Mouse (Mus musculus) layer of hippocampus, postnatal 36 days (tissue): ENCODE measurements around the gene Dctn1. TPM values are rescaled to one million over a fixed set of nuclear protein-coding genes. Genes with fewer than 3 reads are reported as not detected.

Experiments
- DNase-seq, 2 experiments: peaks; one replicate each; pipeline ENCODE4 v3.0.0; 2022
- total RNA-seq, 2 experiments: library from RNA; stranded (reverse); gene quantifications; 2 replicates each; pipeline ENCODE4 v1.2.3; 2021

Gene Dctn1
- 100 to 1,000 TPM; 384 to 404 TPM for total RNA-seq

DNA sequence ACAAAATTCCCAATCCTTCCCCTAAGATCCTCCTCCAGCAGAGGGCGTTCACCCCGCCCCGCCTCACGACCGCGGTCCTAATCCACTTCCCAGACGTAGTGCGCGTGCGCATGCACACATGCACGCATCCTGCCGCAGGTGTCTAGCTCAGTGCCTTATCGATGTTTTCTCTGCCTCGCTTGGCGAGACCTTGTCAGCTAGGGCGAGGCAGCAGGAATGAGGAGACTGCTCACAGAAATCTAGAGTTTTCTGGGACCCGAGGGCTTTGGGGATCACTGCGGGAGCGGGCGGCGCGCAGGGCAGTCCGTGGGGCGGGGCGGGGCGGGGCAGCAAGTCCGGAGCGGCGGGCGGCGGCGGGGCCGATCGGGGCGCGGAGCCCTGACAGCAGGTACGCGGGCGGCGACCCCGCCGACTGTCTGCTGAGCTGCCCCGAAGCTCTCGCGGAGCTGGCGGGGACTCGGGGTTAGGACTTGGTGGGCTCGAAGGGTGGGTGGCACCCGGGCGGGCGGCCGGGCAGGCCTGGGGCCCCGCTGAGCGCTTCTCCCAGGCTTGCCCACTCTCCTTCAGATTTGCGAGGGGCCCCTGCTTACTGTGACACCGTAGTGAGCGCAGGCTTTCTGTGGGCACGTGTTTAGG lies at the start of gene Dctn1:
Dctn1 (plus strand) TSS at position 314 of the 636 bp plus-strand sequence.
- DNase-seq, result peak; percentile 93 to 94

DNA sequence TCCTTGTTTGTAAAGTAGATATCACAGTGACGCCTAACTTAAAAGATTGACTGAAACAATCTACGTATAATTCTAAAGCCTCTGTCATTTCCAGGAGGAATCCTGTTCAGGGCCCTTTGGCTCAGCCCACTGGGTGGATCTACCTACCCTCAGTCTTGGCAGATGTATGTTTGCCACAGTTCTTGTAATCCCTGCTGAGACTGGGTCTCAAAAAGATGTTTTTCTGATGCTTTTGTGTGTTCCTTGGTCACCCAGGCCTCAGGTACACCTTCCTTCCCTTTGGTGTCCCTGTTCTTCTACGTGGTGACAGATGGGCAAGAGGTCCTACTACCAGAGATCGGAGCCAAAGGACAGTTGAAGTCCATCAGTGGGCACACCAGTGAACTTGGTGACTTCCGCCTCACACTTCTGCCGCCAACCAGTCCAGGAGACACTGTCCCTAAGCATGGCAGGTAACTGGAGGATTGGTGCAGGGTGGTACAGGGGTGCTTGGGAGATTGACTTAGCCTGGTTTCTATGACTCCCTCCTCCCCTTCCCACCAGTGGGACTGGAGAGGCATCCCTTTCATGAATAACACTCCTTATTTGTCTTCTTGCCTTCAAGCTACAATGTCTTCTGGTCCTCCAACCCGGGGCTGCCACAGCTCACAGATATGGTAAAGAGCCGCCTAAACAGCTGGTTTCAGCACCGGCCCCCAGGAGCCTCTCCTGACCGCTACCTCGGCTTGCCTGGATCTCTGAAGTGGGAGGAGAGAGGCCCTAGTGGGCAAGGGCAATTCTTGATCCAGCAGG lies 49.2 kb upstream of the Dctn1 start:
- peak in 1 of 2 experiments; percentile 4 for DNase-seq

DNA sequence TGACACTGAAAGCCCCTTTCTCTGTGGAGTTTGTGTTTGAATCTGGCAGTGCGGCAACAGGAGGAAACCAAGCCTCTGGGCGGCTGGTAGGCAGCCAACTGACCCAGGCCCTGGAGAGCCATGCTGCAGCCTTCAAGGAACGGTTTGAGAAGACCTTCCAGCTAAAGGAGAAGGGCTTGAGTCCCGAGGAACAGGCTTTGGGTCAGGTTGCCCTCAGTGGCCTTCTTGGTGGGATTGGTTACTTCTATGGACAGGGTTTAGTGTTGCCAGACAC lies 48.6 kb upstream of the Dctn1 start:
- peak in 1 of 2 experiments; percentile 3 for DNase-seq

DNA sequence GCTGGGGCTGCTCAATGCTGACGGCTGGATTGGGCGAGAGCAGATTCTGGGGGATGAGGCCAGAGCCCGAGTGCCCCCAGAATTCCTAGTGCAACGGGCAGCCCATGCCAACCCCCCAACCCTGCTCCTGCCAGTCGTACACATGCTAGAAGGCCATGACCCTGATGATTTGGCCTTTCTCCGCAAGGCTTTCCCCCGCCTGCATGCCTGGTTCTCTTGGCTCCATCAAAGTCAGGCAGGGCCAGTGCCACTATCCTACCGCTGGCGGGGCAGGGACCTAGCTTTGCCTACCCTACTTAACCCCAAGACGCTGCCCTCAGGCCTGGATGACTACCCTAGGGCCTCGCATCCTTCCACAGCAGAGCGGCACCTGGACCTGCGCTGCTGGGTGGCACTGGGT lies 48.1 kb upstream of the Dctn1 start:
- DNase-seq, result peak in 1 of 2 experiments; percentile 4

DNA sequence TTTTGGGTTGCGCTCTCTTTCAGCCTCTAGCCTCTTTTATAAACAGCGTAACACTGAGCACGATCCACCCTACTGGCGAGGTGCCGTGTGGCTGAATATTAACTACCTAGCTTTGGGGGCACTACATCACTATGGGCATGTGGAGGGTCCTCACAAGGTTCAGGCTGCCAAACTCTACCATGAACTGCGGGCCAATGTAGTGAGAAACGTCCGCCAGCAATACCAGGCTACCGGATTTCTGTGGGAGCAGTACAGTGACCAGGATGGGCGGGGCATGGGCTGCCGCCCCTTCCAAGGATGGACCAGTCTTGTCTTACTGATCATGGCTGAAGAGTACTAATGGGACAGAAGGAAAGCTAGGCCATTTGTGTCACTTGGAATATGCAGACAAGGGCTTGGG lies 47.4 kb upstream of the Dctn1 start:
- DNase-seq, result peak in 1 of 2 experiments; percentile 4

DNA sequence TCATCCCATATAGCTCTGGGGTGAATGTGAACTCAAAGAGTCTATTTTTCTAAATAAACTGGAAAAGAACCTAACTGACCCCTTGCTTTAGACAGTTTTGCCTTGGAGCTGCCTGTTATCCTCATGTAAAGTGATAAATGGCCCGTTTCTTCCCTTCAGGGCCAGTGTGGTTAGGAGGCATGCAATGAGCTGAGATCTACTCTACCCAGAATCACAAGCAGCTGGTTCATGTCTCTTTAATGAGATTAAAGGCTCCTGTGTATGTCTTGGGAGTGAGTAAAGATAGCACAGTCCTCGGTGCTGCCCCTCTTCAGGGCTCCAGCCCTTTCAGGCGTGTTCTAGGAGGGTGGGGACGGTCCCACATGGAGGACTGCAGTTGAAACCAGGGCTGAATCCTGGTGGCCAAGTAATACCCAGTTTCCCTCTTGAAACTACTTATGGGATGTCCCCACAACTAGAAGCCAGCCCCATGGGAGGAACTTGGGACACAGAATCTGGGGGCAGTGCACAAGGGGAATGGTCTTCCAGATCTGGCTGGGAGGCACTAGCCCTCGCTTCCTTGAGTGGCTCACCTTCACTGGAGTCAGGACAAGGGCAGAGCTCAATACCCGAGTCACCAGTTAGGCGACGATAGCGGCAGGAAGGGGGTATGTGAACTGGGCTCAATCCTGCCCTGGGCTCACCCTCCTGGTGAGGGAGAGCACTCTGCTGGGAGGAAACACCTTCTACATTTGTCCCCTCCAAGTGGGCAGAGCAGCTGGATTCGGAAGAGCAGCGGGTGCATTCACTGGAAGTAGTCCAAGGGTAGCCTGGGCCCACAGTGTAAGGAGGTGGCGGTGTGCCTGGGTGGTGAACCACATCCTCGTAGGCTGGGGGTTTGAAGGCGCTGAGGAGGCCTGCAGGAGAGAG lies 46.6 kb upstream of the Dctn1 start:
- DNase-seq, result no peak

DNA sequence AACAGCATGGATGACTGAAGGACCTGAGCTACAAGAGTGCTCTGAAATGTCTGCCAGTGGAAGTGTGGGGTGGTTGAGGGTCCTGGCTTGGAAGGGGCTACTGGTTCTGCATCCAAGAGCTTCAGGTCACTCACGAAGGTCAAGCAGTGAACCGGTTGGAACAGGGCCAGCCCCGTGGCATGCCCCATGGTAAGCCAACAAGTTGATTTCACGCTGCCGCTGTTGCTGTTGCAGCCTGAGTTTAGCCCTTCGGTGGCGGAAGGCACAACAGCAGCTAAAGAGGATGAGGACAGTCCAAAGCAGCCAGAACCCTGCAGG lies 46.0 kb upstream of the Dctn1 start:
- DNase-seq, result peak in 1 of 2 experiments; percentile 20

DNA sequence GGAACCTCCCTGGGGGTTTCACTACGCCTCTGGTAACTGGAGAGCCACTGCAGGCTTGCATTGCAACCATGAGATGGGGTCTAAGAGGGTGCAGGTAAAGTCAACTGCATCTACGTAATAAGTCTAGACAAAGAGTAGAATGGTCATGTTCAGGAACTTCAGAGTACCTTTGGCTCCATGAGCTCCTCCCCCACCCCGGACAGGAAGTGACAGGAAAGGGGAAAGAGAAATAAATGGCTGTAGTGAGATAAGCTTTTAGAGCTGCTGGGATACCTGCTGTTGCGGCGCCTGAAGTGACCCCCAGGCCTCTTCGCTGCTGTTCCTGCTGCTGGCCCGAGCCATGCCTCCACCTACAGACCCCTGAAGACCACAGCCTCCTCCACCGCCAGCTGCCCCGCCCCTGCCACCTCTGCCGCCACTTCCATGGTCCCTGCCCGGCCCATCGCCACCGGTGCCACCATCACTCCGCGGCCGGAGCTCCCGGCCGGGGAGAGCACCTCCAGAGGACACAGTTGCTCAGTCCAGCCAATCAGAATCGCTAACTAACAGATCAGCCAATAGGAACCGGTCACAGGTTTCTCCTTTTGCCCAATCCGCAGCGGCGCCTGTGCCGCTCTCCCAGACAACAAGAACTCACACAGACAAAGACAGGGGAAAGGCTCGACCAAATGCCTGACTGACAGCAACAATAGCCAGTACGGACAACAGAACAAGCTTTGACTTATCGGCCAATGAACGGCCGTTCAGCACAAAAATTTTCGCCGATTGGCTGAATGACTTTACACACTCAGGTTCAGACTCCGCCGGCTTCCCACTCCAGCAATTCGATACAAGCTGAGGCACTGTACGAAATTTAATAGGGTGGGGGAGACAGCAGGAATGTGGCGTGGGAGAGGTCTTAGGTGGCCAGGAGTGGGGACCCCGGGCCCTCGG lies 44.5 kb upstream of the Dctn1 start, which contains the start of gene Wbp1:
Wbp1 (minus strand) TSS at position 630 of the 933 bp plus-strand sequence.
- DNase-seq, result peak; percentile 95 to 96

DNA sequence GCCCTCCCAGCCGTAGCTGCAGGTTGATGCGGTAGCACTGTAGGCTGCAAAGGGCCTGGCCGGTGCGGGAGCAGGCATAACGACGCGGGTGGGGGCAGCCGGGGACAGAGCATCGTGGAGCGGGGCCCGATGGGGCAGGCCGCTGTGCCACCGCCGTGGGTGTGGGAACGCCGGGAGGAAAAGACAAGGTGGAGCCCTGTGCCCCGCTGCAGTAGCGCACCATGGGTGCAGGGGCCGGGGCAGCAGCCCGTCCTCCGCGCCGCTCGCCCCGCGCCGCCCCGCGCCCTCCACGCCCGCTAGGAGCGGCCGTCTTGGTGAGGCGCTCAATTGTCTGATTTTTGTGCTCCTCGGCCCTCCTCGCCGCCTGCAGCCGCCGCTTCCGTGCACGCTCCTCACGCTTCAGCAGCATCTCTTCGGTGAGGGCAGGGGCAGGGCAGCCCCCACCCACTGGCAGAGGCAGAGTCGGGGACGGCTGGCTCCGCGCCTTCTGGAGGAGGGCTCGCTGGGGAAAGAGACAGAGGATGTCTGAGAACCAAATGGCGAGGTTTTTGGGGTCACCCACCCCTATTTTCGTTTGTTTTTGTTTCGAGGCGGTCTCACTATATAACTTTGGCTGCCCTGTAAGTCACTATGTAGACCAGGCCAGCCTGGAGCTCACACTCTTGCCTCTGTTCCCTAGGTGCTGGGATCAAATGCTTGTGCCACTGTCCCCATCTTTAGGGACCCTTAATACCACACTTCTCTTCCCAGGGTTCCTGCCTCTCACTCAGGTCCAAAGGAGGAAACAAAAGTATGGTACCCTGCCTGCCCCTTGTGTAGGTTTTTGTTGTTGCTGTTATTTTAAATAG lies 43.6 kb upstream of the Dctn1 start:
- DNase-seq, result no peak

DNA sequence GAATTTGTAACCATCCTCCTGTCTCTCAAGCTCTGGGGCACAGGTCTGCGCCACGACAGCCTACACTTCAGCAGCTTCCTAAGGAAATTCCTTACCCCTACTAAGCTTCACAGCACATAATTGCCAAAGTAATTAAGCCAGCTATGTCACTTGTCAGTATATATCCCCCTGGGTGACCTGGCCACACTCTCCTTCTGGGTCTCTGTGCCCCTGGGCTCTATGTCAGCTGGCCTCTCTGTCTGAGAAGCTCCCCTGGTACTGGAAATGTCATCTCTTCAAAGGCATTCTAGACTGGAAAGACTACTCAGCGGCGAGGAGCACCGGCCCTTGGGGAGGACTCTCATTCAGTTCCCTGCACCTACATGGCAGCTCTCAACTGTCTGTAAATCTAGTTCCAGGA lies 42.8 kb upstream of the Dctn1 start:
- no peak for DNase-seq

DNA sequence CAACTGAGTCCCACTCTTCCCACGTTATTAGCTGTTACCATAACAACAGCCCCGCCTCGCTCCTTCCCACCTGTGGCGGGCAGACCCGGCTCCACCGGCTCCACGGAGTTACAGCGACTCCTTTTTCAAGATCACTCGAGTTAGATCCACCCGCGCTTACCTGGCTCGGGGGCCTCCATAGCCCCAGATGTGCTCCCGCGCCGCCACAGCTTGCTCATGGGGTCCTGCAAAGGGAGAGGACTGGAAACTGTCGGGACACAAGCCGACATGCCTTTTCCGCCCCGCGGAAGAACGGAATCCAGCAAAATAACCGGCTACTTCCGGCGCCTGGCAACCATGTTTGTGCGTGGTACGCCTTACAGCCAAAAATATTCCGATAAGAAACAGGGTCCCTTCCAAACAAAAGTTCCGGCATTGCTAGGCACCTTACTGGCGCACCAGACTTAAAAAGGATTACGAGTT lies 40.8 kb upstream of the Dctn1 start:
- DNase-seq, result peak; percentile 88 to 89

DNA sequence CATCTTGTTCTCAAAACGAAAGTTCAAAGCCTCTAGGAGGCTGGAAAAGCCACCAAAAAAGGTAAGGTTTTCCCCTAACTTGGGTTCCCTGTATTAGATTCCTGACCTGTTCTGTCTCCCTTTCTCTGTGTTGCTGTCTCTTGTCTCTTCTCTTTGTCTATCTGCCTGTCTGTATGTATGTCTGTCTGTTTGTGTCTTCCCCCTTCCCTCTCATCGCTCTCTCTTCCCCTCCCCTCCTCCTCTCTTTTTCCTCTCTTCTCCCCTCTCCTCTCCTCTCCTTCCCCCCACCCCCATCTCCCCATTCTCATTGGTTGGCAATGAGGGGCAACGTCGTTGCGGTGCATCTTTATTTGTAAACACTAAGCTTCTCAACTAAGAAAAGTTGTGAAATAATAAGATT lies 40.4 kb upstream of the Dctn1 start, which contains the start of gene Ino80b:
Ino80b (minus strand) TSS at position 101 of the 400 bp plus-strand sequence.
- DNase-seq, result no peak

DNA sequence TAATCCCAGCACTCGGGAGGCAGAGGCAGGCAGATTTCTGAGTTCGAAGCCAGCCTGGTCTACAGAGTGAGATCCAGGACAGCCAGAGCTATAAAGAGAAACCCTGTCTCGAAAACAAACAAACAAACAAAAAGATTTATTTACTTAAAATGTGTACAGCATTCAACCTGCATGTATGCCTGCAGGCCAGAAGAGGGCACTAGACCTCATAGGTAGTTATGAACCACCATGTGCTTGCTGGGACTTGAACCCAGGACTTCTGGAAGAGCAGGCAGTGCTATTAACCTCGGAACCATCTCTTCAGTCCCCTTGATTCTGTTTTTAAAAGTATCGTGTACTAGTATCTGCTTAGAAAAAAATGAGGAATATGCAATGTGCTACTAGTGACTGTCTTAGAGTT lies 38.3 kb upstream of the Dctn1 start:
- DNase-seq, result no peak

DNA sequence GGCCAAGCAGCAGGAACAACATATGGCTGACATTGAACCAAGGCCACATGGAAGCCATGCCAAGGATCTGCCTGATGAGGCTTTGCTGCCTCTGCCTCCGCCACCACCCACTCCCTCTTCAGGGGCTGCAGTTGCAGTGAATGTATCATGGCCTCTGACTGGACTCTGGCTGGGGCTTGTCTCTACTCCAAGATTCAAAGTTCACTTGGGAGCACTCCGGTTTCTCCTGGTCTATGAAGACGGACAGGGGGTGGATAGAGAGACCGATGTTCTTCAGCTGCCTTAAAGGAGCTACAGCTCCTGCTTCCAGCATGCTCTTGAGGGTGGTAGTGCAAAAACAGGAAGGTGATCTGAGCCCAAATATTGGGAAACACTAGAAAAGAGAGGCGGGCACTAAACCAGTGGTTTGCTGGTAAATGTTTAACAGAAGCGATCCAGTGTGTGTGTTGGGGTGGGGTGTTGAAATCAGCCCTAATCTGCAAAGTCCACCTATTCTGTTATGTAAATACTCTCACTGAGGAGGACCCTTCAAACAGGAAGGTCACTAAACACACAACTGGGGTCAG lies 34.2 kb upstream of the Dctn1 start:
- no peak for DNase-seq

DNA sequence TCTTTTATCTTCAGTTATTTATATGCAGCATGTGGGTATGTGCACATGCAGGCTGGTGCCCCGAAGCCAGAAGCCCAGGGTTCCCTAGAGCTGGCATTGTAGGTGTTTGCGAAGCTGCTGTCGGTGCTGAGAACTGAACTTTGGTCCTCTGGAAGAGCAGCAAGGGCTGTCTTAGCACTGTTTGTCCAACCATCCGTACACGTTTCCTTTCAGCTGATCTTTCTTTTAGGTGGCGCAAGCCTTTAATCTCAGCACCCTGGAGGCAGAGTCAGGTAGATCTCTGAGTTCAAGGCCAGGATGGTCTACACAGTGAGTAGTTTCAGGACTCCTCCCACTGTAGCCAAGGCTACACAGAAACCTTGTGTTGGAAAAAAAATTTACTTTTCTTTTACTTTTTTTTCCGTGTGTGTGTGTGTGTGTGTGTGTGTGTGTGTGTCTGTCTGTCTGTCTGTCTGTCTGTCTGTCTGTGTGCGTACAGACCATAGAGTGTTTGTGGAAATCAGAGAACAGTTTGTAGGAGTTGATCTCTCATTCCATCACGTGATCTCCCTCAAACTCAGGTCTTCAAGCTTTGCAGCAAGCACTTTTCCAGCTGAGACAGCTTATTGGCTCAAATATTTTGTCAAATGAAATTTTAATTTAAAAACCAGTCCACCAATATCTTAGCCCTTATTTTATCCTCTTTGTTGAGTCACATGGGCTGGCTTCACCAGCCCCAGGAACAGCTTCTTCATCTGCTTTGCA lies 33.4 kb upstream of the Dctn1 start:
- no peak for DNase-seq

DNA sequence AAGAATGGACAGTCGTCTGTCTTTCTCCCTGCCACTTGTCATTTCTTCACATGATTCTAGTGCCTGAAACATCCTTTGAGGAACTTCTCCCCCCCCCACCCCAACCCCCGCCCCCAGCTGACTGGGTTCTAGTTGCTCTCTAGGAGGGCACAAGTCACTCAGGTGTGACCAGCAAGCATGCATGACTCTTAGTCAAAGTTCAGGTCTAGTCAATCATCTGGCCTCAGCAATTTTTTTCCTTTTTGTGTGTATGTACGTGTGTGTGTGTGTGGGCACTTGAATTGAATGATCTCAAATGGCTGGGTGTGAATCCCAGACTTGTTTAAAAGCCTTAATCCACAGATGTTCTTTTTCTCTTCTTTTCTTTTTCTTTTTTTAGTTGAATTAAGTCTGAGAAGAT lies 31.5 kb upstream of the Dctn1 start:
- no peak for DNase-seq

DNA sequence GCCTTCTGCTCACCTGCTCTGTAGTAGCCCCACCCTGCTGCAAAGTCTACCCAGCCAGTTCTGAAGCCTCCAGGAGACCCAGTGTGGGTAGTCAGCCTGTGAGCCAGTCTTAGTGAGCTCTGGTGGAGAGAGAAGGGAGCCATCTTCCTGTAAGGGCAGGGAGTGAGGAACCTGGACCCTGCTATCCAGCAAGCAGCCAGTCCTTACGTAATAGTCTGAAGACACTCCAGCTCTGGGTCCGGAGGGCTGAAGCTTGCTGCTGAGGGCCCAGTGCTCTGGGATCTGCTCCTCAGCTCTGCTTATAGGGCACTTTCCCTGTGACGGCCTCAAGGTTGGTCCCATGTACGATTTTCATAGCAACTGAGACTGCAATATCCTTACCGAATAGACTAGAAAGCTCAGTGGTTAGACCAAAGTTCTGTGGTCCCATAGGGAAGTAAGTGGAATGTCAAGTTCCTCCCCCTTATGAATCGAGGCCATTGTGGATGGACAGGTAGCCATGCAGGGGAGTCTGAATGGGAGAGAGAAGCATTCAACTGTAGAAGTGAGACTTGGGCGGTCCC lies 30.7 kb upstream of the Dctn1 start, which contains the start of gene Rtkn:
Rtkn (plus strand) TSS at position 513 of the 563 bp plus-strand sequence.
- DNase-seq, result peak in 1 of 2 experiments; percentile 2

DNA sequence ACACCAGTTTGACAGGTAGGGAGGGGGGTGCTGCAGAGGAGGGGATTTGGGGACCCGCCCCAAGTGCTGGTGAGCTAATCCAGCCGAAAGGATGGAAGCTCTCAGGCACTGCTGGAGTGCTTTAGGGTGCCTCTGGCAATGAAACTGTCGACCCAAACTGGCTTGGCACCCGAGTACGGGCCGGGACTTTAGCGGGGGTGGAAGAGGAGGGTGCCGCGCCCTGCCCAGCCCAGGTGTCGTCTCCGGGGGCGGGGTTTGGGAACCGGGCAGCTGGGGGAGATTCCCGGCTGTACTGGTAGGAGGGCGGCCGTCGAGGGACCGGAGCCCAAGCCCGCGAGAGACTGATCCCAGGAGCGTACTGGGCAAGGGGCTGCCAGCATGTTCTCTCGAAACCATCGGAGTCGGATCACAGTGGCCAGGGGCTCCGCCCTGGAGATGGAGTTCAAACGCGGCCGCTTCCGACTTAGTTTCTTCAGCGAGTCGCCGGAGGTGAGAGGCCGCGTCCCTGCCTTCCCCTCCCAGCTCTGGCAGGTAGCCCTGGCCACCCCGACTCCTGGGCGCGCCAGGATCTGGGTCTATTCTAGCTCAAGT lies 30.1 kb upstream of the Dctn1 start:
- no peak for DNase-seq

DNA sequence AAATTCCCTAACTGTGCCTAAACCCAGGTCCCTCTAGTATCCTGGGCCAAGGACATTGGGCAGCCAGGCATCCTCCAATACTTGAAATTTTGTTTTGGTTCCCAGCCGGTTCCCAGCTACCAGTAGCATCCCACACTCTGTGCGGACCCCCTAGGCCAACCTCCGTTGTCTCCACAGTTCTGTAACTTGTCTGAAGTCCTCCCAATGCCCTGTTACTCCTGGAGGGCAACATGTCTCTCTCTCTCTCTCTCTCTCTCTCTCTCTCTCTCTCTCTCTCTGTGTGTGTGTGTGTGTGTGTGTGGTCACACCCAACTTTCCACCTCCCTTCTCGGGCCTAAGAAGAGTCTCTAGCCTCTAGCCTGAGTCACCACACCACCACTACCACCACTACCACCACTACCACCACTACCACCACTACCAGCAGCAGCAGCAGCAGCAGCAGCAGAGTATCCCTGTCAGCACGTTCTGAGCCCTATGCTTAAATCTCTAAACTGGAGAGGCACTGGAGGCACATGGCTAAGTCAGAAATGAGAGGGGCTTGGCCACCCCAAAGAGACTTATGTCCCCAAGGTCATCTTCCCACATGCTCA lies 29.3 kb upstream of the Dctn1 start:
- DNase-seq, result no peak
